Mouse (Mus musculus) lung, postnatal 0 days (tissue): ENCODE measurements around the gene Prkca.

ENCODE experiments used
- CTCF ChIP-seq: IDR thresholded peaks from 2 replicates; pipeline ENCODE4 v1.5.1; 2016; ENCODE audit warnings: antibody characterized with exemption, mild to moderate bottlenecking
- EP300 ChIP-seq: IDR thresholded peaks from 2 replicates; pipeline ENCODE4 v1.6.1; 2016; ENCODE audit warnings: antibody characterized with exemption, mild to moderate bottlenecking, control low read depth

DNA sequence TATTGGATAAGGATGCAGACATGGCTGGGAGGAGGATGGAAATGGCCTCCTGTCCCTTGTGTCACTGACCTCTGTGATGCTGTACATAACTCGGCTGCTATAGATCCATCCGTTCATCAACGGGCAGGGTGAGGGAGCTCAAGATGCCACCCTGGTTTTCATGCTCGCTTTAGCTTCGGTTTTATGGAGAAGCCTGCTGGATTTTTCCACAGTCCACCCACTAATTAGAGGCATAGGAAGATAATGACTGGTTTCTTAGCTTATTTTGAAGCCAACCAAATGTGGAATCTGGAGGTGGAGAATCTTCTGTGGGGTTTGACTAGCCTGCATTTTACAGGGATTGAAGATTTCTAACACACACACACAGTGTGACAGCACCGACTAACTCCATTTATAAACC lies 286.6 kb downstream of the Prkca start:
- no peak for TF ChIP-seq CTCF
- TF ChIP-seq EP300: no peak
